Mouse (Mus musculus) lung, postnatal 0 days (tissue): ENCODE results near the gene Kcnq1.

ENCODE experiments used
- CTCF ChIP-seq: IDR thresholded peaks from 2 replicates; pipeline ENCODE4 v1.5.1; 2016; ENCODE audit warnings: antibody characterized with exemption, mild to moderate bottlenecking
- EP300 ChIP-seq: IDR thresholded peaks from 2 replicates; pipeline ENCODE4 v1.6.1; 2016; ENCODE audit warnings: antibody characterized with exemption, mild to moderate bottlenecking, control low read depth

DNA sequence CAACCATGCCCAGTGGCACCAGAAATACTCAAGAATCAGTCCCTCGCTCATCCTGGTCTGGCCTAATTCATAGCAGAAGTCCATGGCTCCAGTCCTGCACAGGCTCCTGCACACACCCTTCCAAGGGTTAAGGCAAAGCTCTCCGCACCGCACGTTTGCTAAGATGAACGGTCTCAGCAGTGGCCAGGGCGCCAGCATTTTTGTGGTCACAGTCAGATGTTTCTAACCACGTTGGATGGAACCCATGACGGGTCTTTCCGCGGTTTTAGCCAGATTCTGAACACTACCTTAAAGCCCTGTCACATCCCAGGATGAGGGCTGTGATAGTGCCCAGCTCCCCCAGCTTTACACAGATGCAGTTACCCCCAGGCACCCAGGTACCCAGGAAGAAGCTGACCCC is 293.6 kb downstream of the Kcnq1 start:
- TF ChIP-seq CTCF (no peak), EP300 (no peak)
